Mouse (Mus musculus) heart, postnatal 0 days (tissue): ENCODE measurements around the gene Zmat3.

ENCODE experiments used
- CTCF ChIP-seq: IDR thresholded peaks from 2 replicates; pipeline ENCODE4 v1.5.1; 2016; ENCODE audit warnings: antibody characterized with exemption, control low read depth, low read depth
- EP300 ChIP-seq: IDR thresholded peaks from 2 replicates; pipeline ENCODE4 v1.6.1; 2016; ENCODE audit warnings: antibody characterized with exemption, low read depth

- no peak for TF ChIP-seq CTCF
- TF ChIP-seq EP300: no peak
Measured at GRCm38 (mm10) chr3:32402990-32403885, 37.4 kb upstream of the Zmat3 start.
